Mouse (Mus musculus): Measurements from ENCODE around the gene Zbtb7a. TPM values are rescaled to one million over a fixed set of nuclear protein-coding genes. Genes with fewer than 3 reads are reported as not detected.

Gene Zbtb7a
- polyA plus RNA-seq, 1 experiment from 2014 or later = 7.5 TPM

DNA sequence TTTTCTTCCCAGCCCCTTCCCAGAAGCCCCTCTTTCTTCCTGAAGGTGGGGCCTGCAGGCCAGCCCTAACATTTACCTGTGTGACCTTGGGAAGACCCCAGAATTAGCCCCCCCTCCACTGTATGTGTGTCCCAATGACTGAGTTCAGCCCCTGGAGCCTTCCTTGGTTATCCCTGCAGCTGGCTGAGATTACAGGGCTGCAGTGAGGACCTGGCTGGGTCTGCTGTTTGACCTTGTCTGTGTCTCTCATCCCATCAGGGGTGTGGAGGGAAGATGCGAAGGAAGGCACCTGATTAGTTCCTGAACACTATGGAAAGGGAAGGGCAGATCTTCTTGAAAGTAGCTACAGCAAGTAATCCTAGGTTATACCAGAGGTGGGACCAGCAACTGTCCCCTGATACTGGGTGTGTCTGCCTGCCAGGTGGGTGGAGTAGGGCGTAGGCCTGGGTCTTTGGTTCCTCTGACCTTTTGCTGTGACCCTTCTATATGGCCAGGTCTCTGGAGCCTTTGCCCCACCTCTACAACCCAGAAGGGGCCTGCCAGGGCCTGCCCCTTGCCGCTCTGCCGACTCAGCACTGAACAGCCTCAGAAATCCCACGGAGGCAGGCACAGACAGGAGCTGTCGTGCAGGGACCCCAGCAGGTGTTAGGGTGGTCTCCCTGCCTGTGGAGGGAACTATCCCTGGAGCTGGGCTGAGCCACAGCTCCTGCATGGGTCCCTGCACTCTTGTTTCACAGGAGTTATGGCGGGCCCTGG is 6.6 kb downstream of the Zbtb7a start:
- no peak for DNase-seq (ENCODE audit: extremely low spot score, low spot score)
- H3K4me1 ChIP-seq = peaks cover 56% of the 10 kb centered on the region
- peak overlapping the region; percentile 13; the same call in 1 of the 2 replicates for H3K4me3 ChIP-seq
- peaks cover 49% of the 10 kb centered on the region for H3K36me3 ChIP-seq (replicated peaks)
- no peaks in the 10 kb centered on the region for H3K27me3 ChIP-seq (ENCODE audit: poor library complexity, severe bottlenecking)
- H3K9me3 ChIP-seq = 0 out of 2 replicates have a peak, but pooled peaks cover 7% of the 10 kb centered on the region
- 0 out of 2 replicates have a peak overlapping the region, but pooled peaks have one; percentile 97 for H3K27ac ChIP-seq
- 85% methylated on average over 7 of the region's 7 CpGs for WGBS

DNA sequence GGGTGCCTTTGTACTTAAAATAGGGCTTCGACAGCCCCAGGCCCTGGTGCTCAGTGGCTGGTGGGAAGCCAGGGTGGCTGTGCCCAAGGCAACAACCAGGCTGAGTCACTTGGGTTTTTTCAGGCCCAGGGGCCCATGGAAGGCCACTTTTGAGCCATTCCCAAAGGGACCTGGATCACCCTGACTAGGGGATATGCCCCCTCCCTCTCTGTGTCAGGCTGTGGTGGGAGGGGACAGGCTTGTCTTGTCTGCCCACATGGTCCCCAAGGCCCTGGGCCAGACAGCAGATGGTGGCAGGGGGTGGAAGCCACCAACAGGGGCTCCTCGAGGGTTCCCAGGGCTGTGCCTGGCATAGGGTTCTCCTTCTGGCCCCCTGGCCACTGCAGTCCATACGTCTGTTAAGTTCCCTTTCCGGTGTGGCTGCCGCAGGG is 7.5 kb downstream of the Zbtb7a start:
- Histone ChIP-seq H3K27ac (peak overlapping the region; percentile 56; the same call in 1 of the 2 replicates), H3K9me3 (0 out of 2 replicates have a peak, but pooled peaks cover 7% of the 10 kb centered on the region), H3K27me3 (ENCODE audit: poor library complexity, severe bottlenecking) (no peaks in the 10 kb centered on the region), H3K4me3 (no peak overlapping the region), H3K4me1 (peaks cover 56% of the 10 kb centered on the region), H3K36me3 (replicated peaks) (peaks cover 58% of the 10 kb centered on the region)
- WGBS = 85% methylated on average over 5 of the region's 5 CpGs
- no peak for DNase-seq (ENCODE audit: extremely low spot score, low spot score)

DNA sequence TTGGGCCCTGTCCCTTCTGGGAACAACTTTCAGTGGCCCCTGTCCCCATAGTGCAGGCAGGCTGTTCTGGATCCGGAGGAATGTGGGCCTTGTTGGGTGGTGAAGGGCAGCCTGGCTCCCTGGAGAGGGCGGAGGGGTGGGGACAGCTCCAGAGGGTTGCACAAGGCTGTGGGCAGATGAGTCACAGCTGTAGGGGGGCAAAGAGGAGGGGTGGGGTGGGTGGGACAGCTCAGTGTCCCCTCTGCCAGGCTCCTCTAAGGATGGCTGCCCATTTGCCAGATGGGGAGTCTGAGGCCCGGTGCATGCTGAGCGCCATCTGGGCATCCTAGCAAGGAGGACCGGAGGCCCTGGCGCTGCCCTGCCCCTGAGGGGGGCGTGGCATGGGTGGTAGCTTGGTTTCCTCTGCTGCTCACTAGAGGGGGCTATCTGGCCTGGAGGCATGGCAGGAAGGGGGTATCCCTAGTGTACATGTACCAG is 8.2 kb downstream of the Zbtb7a start:
- Histone ChIP-seq H3K27ac (peak overlapping the region; percentile 56; the same call in 1 of the 2 replicates), H3K27me3 (ENCODE audit: poor library complexity, severe bottlenecking) (no peaks in the 10 kb centered on the region), H3K4me1 (peaks cover 53% of the 10 kb centered on the region), H3K9me3 (0 out of 2 replicates have a peak, but pooled peaks cover 7% of the 10 kb centered on the region), H3K4me3 (no peak overlapping the region), H3K36me3 (replicated peaks) (peaks cover 64% of the 10 kb centered on the region)
- DNase-seq (ENCODE audit: extremely low spot score, low spot score) = no peak
- 94% methylated on average over 7 of the region's 7 CpGs for WGBS

DNA sequence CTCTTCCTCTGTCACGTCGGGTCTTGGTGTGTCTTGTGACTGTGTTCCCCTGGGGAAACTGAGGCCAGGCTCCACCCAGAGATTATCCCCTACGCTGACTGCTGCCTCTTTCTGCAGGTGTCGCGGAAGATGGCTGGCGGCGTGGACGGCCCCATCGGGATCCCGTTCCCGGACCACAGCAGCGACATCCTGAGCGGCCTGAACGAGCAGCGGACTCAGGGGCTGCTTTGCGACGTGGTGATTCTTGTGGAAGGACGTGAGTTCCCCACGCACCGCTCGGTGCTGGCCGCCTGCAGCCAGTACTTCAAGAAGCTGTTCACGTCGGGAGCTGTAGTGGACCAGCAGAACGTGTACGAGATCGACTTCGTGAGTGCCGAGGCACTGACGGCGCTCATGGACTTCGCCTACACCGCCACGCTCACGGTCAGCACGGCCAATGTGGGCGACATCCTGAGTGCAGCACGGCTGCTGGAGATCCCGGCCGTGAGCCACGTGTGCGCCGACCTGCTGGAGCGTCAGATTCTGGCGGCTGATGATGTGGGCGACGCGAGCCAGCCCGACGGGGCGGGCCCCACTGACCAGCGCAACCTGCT is 8.9 kb downstream of the Zbtb7a start:
- DNase-seq (ENCODE audit: extremely low spot score, low spot score) = no peak
- Histone ChIP-seq H3K27ac (no peak overlapping the region), H3K4me3 (no peak overlapping the region), H3K27me3 (ENCODE audit: poor library complexity, severe bottlenecking) (no peaks in the 10 kb centered on the region), H3K36me3 (replicated peaks) (peaks cover 72% of the 10 kb centered on the region), H3K4me1 (peaks cover 46% of the 10 kb centered on the region), H3K9me3 (0 out of 2 replicates have a peak, but pooled peaks cover 7% of the 10 kb centered on the region)
- 96% methylated on average over 52 of the region's 52 CpGs for WGBS

DNA sequence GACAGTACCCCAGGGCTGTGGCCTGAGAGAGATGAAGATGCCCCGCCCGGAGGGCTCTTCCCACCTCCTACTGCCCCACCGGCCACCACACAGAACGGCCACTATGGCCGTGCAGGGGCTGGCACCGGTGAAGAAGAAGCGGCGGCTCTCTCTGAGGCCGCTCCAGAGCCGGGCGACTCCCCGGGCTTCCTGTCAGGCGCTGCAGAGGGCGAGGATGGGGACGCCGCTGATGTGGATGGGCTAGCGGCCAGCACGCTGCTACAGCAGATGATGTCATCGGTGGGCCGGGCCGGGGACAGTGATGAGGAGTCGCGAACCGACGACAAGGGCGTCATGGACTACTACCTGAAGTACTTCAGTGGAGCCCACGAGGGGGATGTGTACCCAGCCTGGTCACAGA is 9.6 kb downstream of the Zbtb7a start:
- H3K27ac ChIP-seq = no peak overlapping the region
- WGBS = 95% methylated on average over 27 of the region's 27 CpGs

DNA sequence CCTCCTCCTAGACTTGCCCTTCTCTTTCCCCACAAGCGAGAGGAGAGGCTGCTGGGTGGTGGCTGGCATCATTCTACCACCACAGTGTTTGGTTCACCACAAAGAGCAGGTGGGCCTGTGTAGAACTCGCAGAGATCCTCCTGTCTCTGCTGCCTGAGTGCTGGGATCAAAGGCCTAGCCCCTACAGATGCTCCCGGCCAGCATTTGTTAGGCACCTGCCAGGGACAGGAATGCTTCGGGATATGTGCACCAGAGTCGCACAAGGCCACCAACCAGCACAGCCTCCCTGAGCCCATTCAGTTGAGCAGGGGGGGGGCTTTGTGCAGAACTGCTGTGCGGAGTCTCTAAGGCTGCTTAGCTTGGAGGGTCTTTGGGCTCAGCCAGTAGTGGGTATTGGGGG is 10.3 kb downstream of the Zbtb7a start:
- peaks cover 85% of the 10 kb centered on the region for H3K36me3 ChIP-seq (replicated peaks)
- 96% methylated on average over 6 of the region's 6 CpGs for WGBS
- H3K27ac ChIP-seq = no peak overlapping the region
- H3K4me3 ChIP-seq = no peak overlapping the region
- H3K27me3 ChIP-seq (ENCODE audit: poor library complexity, severe bottlenecking) = no peaks in the 10 kb centered on the region
- 0 out of 2 replicates have a peak, but pooled peaks cover 7% of the 10 kb centered on the region for H3K9me3 ChIP-seq
- DNase-seq (ENCODE audit: extremely low spot score, low spot score) = no peak
- H3K4me1 ChIP-seq = peaks cover 32% of the 10 kb centered on the region

More for the DNA sequence above, 9.6 kb downstream of the Zbtb7a start:
- Histone ChIP-seq H3K27me3 (ENCODE audit: poor library complexity, severe bottlenecking) (no peaks in the 10 kb centered on the region), H3K4me3 (no peak overlapping the region), H3K36me3 (replicated peaks) (peaks cover 79% of the 10 kb centered on the region), H3K9me3 (0 out of 2 replicates have a peak, but pooled peaks cover 7% of the 10 kb centered on the region), H3K4me1 (peaks cover 38% of the 10 kb centered on the region)
- DNase-seq (ENCODE audit: extremely low spot score, low spot score) = no peak

DNA sequence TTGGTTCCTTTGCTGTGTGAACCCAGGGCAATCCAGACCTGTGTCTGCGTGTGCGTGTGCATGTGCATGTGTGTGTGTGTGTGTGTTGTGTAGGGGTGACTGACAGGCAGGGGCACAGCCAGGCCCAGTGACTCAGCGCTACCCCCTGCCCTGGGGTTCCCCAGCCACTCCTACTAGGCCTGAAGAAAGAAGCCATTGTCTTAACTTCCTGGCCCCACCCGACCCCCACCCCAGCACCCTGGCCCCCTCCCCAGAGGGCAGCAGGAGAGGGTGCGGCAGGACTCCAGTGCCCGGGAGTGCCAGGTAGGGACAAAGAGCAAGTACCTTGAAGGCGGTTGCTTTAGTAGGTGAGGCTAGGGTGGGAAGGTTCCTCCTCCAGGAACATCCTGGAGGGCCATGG is 10.8 kb downstream of the Zbtb7a start:
- Histone ChIP-seq H3K27me3 (ENCODE audit: poor library complexity, severe bottlenecking) (no peaks in the 10 kb centered on the region), H3K4me3 (no peak overlapping the region), H3K27ac (0 out of 2 replicates have a peak overlapping the region, but pooled peaks have one; percentile 35), H3K36me3 (replicated peaks) (peaks cover 84% of the 10 kb centered on the region), H3K9me3 (0 out of 2 replicates have a peak, but pooled peaks cover 7% of the 10 kb centered on the region), H3K4me1 (peaks cover 27% of the 10 kb centered on the region)
- no peak for DNase-seq (ENCODE audit: extremely low spot score, low spot score)
- 87% methylated on average over 7 of the region's 7 CpGs for WGBS

DNA sequence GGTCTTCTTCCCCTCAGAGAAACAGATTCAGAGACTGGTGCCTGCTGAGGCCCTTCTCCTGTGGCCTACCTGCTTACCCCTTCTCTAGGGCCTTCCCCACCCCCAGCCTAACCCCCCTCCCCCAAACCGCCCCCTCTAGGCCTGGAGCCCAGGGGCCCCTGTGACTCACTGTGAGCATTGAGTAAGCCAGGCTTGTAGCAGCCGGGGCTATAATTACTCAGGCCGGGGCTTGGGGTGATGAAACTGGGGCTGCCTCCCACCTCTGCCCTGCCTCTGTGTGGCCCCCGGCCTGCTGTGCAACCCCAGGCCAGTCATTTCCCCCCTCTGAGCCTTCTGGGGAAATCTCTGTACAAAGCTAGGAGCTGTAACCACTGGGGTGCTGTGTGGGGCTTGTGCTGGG is 11.3 kb downstream of the Zbtb7a start:
- WGBS = 93% methylated on average over 4 of the region's 4 CpGs
- Histone ChIP-seq H3K4me3 (no peak overlapping the region), H3K36me3 (replicated peaks) (peaks cover 87% of the 10 kb centered on the region), H3K4me1 (peaks cover 22% of the 10 kb centered on the region), H3K27ac (no peak overlapping the region), H3K27me3 (ENCODE audit: poor library complexity, severe bottlenecking) (no peaks in the 10 kb centered on the region), H3K9me3 (0 out of 2 replicates have a peak, but pooled peaks cover 7% of the 10 kb centered on the region)
- no peak for DNase-seq (ENCODE audit: extremely low spot score, low spot score)

DNA sequence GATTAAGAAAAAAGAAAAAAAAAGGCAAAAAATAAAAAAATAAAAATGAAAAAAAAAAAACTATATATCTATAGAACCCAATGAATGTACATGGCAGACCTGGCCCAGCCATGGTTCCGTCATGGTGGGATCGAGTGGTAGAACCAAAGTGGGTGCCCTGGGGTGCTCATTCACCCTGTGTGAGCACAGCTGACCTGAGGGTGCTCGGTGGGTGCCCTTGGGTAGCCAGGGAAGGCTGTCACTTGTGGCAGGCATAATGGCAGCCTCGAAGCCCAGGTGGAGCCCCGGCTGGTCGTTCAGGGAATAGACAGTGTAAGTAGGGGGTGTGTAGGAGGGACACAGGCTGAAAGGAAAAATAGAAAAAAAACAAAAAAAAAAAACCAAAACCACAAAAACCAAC is 16.2 kb downstream of the Zbtb7a start:
- 84% methylated on average over 6 of the region's 6 CpGs for WGBS
- Histone ChIP-seq H3K4me3 (no peak overlapping the region), H3K36me3 (replicated peaks) (peaks cover 89% of the 10 kb centered on the region), H3K9me3 (no peaks in the 10 kb centered on the region), H3K27ac (no peak overlapping the region), H3K27me3 (ENCODE audit: poor library complexity, severe bottlenecking) (no peaks in the 10 kb centered on the region), H3K4me1 (peaks cover 8% of the 10 kb centered on the region)
- no peak for DNase-seq (ENCODE audit: extremely low spot score, low spot score)

DNA sequence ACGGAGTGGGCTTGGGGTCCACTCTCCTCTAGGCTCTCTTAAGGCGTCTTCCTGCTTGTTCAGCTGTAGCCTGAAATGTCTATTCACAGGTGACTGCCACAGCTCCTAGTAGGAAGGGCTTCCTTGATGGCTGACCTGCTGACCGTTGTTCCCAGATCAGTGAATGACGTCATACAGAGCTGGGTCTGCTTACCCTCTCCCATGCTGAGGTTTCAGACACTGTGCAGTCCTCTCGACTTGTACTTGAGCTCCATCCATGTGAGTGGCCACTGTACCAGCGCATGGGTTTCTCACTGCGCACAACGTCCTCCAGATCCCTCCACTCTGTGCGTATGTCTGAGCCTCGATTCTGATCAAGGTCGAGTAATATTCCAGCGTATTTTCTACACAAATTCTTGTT is 17.6 kb downstream of the Zbtb7a start:
- H3K4me3 ChIP-seq = no peak overlapping the region
- WGBS = 78% methylated on average over 12 of the region's 12 CpGs
- H3K4me1 ChIP-seq = peaks cover 8% of the 10 kb centered on the region
- no peak overlapping the region for H3K27ac ChIP-seq
- no peak for DNase-seq (ENCODE audit: extremely low spot score, low spot score)
- H3K36me3 ChIP-seq (replicated peaks) = peaks cover 89% of the 10 kb centered on the region
- no peaks in the 10 kb centered on the region for H3K27me3 ChIP-seq (ENCODE audit: poor library complexity, severe bottlenecking)
- H3K9me3 ChIP-seq = no peaks in the 10 kb centered on the region

DNA sequence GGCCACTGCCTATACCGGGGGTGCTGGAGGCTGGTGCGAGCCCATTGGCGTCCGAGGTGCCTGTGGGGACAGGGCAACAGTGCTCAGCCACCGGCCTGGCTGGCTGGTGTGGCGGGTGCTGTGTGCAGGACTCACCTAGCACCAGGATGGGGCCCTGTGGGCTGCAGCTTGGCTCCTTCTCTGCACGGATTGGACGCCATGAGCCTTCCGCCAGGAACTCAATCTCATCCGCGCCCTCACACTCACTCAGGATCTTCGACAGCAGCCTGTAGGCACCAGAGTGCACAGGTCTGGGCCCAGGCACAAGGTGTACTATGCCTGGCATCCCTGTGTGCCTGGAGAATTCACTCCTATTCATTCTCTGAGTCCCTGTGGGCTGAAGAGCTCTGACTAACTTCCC is 19.3 kb downstream of the Zbtb7a start:
- 91% methylated on average over 12 of the region's 12 CpGs for WGBS
- H3K4me1 ChIP-seq = peaks cover 8% of the 10 kb centered on the region
- peaks cover 89% of the 10 kb centered on the region for H3K36me3 ChIP-seq (replicated peaks)
- H3K27me3 ChIP-seq (ENCODE audit: poor library complexity, severe bottlenecking) = no peaks in the 10 kb centered on the region
- no peaks in the 10 kb centered on the region for H3K9me3 ChIP-seq
- H3K4me3 ChIP-seq = no peak overlapping the region
- H3K27ac ChIP-seq = 0 out of 2 replicates have a peak overlapping the region, but pooled peaks have one; percentile 5
- no peak for DNase-seq (ENCODE audit: extremely low spot score, low spot score)

DNA sequence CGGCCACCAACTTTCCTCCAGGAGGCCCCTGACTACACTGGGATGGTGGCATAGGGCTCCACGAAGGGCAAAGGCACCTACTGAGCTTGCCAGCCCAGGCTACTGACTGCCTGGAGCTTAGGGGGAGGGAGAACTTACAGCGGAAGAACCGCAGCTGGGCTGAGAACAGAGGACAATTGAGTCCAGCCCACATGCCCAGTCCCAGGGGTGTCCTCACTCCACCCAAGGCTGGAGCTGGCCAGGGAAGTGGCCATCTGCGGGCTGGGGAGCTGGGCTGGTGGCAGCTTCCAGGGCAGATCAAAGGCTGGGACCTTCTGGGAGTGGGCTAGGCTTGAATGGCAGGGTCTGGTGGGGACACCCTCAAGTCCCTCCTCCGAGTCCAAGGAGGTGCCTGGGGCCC is 19.7 kb downstream of the Zbtb7a start:
- H3K27ac ChIP-seq = no peak overlapping the region

More for the DNA sequence above, 19.7 kb downstream of the Zbtb7a start:
- no peaks in the 10 kb centered on the region for H3K9me3 ChIP-seq
- WGBS = 86% methylated on average over 6 of the region's 6 CpGs
- no peaks in the 10 kb centered on the region for H3K27me3 ChIP-seq (ENCODE audit: poor library complexity, severe bottlenecking)
- H3K4me3 ChIP-seq = no peak overlapping the region
- peaks cover 8% of the 10 kb centered on the region for H3K4me1 ChIP-seq
- H3K36me3 ChIP-seq (replicated peaks) = peaks cover 87% of the 10 kb centered on the region
- no peak for DNase-seq (ENCODE audit: extremely low spot score, low spot score)
